Mouse (Mus musculus) MEL (cell line): ENCODE measurements at regions not wholly inside any gene's neighbourhood (a gene's known extent, or its start where the extent isn't known, plus 50 kb on each side); places are given as distances from the start of the nearest gene placed in this dataset.

Source experiments
- DNase-seq: peaks from one replicate; pipeline ENCODE4 v3.0.0; 2011; ENCODE audit warnings: low read depth, low spot score
- H3K27ac ChIP-seq: 2 replicates; pipeline ENCODE4 v1.5.1; 2012; ENCODE audit warnings: low read depth, mild to moderate bottlenecking, control low read depth, low read length, moderate library complexity; ENCODE audit not compliant: control insufficient read depth
- H3K27me3 ChIP-seq, 2 experiments: fragments of 150-350 bp in 1 of 2; sonication (generic) in 1 of 2; 2 replicates each; pipeline ENCODE4 v1.6.1; 2012; ENCODE audit warnings: low read length in 2 of 2, mild to moderate bottlenecking in 2 of 2, improper control_type of control experiment in 1 of 2, moderate library complexity in 1 of 2; ENCODE audit not compliant: insufficient read depth in 2 of 2, control insufficient read depth in 1 of 2
- H3K36me3 ChIP-seq, 2 experiments: 2 replicates each; pipeline ENCODE4 v1.6.1; 2012 to 2014; ENCODE audit warnings: low read length in 2 of 2, improper control_type of control experiment in 1 of 2, inconsistent platforms in 1 of 2, mild to moderate bottlenecking in 1 of 2; ENCODE audit not compliant: insufficient read depth in 2 of 2, control insufficient read depth in 1 of 2
- H3K4me1 ChIP-seq, 2 experiments: fragments of 150-350 bp in 1 of 2; sonication (generic) in 1 of 2; 2 replicates each; pipeline ENCODE4 v1.6.1; 2012; ENCODE audit warnings: low read length in 2 of 2, improper control_type of control experiment in 1 of 2, mild to moderate bottlenecking in 1 of 2; ENCODE audit not compliant: insufficient read depth in 2 of 2, control insufficient read depth in 1 of 2
- H3K4me3 ChIP-seq, 2 experiments: fragments of 150-350 bp in 1 of 2; sonication (generic) in 1 of 2; 2 replicates each; pipeline ENCODE4 v1.5.1; 2012; ENCODE audit warnings: low read depth in 2 of 2, low read length in 2 of 2, mild to moderate bottlenecking in 2 of 2, moderate library complexity in 2 of 2, control low read depth in 1 of 2, improper control_type of control experiment in 1 of 2; ENCODE audit not compliant: control insufficient read depth in 1 of 2, insufficient read depth in 1 of 2
- H3K79me2 ChIP-seq: 2 replicates; pipeline ENCODE4 v1.6.1; 2012; ENCODE audit warnings: mild to moderate bottlenecking, low read length, moderate library complexity; ENCODE audit not compliant: control insufficient read depth, poor library complexity, insufficient read depth
- H3K9ac ChIP-seq: 2 replicates; pipeline ENCODE4 v1.6.1; 2012; ENCODE audit warnings: low read depth, mild to moderate bottlenecking, control low read depth, low read length, moderate library complexity; ENCODE audit not compliant: control insufficient read depth, poor library complexity, severe bottlenecking
- H3K9me3 ChIP-seq: fragments of 150-350 bp; sonication (generic); replicated peaks from 2 replicates; pipeline ENCODE4 v1.6.1; 2012; ENCODE audit warnings: mild to moderate bottlenecking, low read length, improper control_type of control experiment, moderate library complexity; ENCODE audit not compliant: insufficient read depth
- BHLHE40 ChIP-seq: IDR thresholded peaks from 2 replicates; pipeline ENCODE4 v1.6.1; 2012; ENCODE audit warnings: low read depth, mild to moderate bottlenecking, inconsistent platforms, low read length, improper control_type of control experiment, borderline replicate concordance
- CTCF ChIP-seq, 3 experiments: IDR thresholded peaks in 2 of 3; conservative IDR thresholded peaks in 1 of 3; 2 replicates each; pipeline ENCODE4 v1.5.1; 2011 to 2012; ENCODE audit warnings: low read length in 3 of 3, low read depth in 2 of 3, mild to moderate bottlenecking in 2 of 3, improper control_type of control experiment in 1 of 3, inconsistent platforms in 1 of 3, mixed read lengths in 1 of 3, moderate library complexity in 1 of 3; ENCODE audit not compliant: control insufficient read depth in 1 of 3, insufficient read depth in 1 of 3, poor library complexity in 1 of 3, severe bottlenecking in 1 of 3
- E2F4 ChIP-seq: IDR thresholded peaks from 2 replicates; pipeline ENCODE4 v1.6.1; 2011; ENCODE audit warnings: low read depth, low read length, improper control_type of control experiment, borderline replicate concordance
- EP300 ChIP-seq, 2 experiments: IDR thresholded peaks; 2 replicates each; pipeline ENCODE4 v1.6.1; 2011; ENCODE audit warnings: improper control_type of control experiment in 2 of 2, low read length in 2 of 2, low read depth in 1 of 2, mild to moderate bottlenecking in 1 of 2
- ETS1 ChIP-seq: IDR thresholded peaks from 2 replicates; pipeline ENCODE4 v1.6.1; 2012; ENCODE audit warnings: low read depth, mild to moderate bottlenecking, inconsistent platforms, low read length, improper control_type of control experiment, moderate library complexity
- GATA1 ChIP-seq: IDR thresholded peaks from 2 replicates; pipeline ENCODE4 v1.6.1; 2011; ENCODE audit warnings: low read depth, low read length, improper control_type of control experiment
- HCFC1 ChIP-seq: IDR thresholded peaks from 2 replicates; pipeline ENCODE4 v1.6.1; 2012; ENCODE audit warnings: low read depth, mild to moderate bottlenecking, inconsistent platforms, low read length, improper control_type of control experiment, moderate library complexity
- JUND ChIP-seq: IDR thresholded peaks from 2 replicates; pipeline ENCODE4 v1.6.1; 2011; ENCODE audit warnings: low read depth, mild to moderate bottlenecking, improper control_type of control experiment, low read length
- KAT2A ChIP-seq: conservative IDR thresholded peaks from 2 replicates; pipeline ENCODE4 v1.6.1; 2012; ENCODE audit warnings: low read depth, low read length, improper control_type of control experiment, inconsistent platforms
- MAFK ChIP-seq: IDR thresholded peaks from 2 replicates; pipeline ENCODE4 v1.6.1; 2011; ENCODE audit warnings: low read depth, mild to moderate bottlenecking, low read length, improper control_type of control experiment, borderline replicate concordance
- MAZ ChIP-seq: IDR thresholded peaks from 2 replicates; pipeline ENCODE4 v1.6.1; 2012; ENCODE audit warnings: low read depth, mild to moderate bottlenecking, inconsistent platforms, low read length, improper control_type of control experiment
- MEF2A ChIP-seq: IDR thresholded peaks from 2 replicates; pipeline ENCODE4 v1.6.1; 2014; ENCODE audit warnings: low read depth, mild to moderate bottlenecking, inconsistent platforms, low read length, improper control_type of control experiment; ENCODE audit not compliant: poor library complexity, insufficient replicate concordance, severe bottlenecking; ENCODE audit errors: extremely low read depth
- MXI1 ChIP-seq: IDR thresholded peaks from 2 replicates; pipeline ENCODE4 v1.6.1; 2011; ENCODE audit warnings: mild to moderate bottlenecking, low read depth, low read length, improper control_type of control experiment
- MYB ChIP-seq: IDR thresholded peaks from 2 replicates; pipeline ENCODE4 v1.6.1; 2011; ENCODE audit warnings: mild to moderate bottlenecking, low read depth, low read length, improper control_type of control experiment
- MYC ChIP-seq: IDR thresholded peaks from 2 replicates; pipeline ENCODE4 v1.6.1; 2011; ENCODE audit warnings: low read depth, mild to moderate bottlenecking, low read length, improper control_type of control experiment, moderate library complexity
- NELFE ChIP-seq: IDR thresholded peaks from 2 replicates; pipeline ENCODE4 v1.6.1; 2011; ENCODE audit warnings: low read depth, low read length, improper control_type of control experiment
- NRF1 ChIP-seq: IDR thresholded peaks from 2 replicates; pipeline ENCODE4 v1.6.1; 2014; ENCODE audit warnings: low read depth, mild to moderate bottlenecking, inconsistent platforms, low read length, improper control_type of control experiment, moderate library complexity; ENCODE audit not compliant: poor library complexity, insufficient read depth, severe bottlenecking
- POLR2A ChIP-seq, 2 experiments: IDR thresholded peaks; 2 replicates each; pipeline ENCODE4 v1.6.1; 2011 to 2012; ENCODE audit warnings: low read length in 2 of 2, mild to moderate bottlenecking in 2 of 2, control low read depth in 1 of 2, improper control_type of control experiment in 1 of 2, low read depth in 1 of 2, moderate library complexity in 1 of 2; ENCODE audit not compliant: control insufficient read depth in 1 of 2, insufficient read depth in 1 of 2, poor library complexity in 1 of 2
- POLR2AphosphoS2 ChIP-seq: IDR thresholded peaks from 2 replicates; pipeline ENCODE4 v1.6.1; 2011; ENCODE audit warnings: low read length, improper control_type of control experiment
- RAD21 ChIP-seq: IDR thresholded peaks from 2 replicates; pipeline ENCODE4 v1.6.1; 2011; ENCODE audit warnings: mild to moderate bottlenecking, low read depth, low read length, improper control_type of control experiment
- SIN3A ChIP-seq: IDR thresholded peaks from 2 replicates; pipeline ENCODE4 v1.6.1; 2012; ENCODE audit warnings: low read length, improper control_type of control experiment, inconsistent platforms
- SMC3 ChIP-seq: IDR thresholded peaks from 2 replicates; pipeline ENCODE4 v1.6.1; 2011; ENCODE audit warnings: low read depth, low read length, improper control_type of control experiment
- TAL1 ChIP-seq: IDR thresholded peaks from 2 replicates; pipeline ENCODE4 v1.6.1; 2012; ENCODE audit warnings: mild to moderate bottlenecking, inconsistent platforms, low read length, moderate library complexity, mixed read lengths
- TBP ChIP-seq: IDR thresholded peaks from 2 replicates; pipeline ENCODE4 v1.8.0; 2011; ENCODE audit warnings: low read depth, low read length, improper control_type of control experiment
- TCF12 ChIP-seq: IDR thresholded peaks from 2 replicates; pipeline ENCODE4 v1.6.1; 2014; ENCODE audit warnings: low read depth, mild to moderate bottlenecking, inconsistent platforms, low read length, improper control_type of control experiment, moderate library complexity
- UBTF ChIP-seq: IDR thresholded peaks from 2 replicates; pipeline ENCODE4 v1.6.1; 2012; ENCODE audit warnings: low read depth, mild to moderate bottlenecking, inconsistent platforms, low read length, improper control_type of control experiment, moderate library complexity, borderline replicate concordance; ENCODE audit not compliant: insufficient read depth
- ZC3H11A ChIP-seq: IDR thresholded peaks from 2 replicates; pipeline ENCODE4 v1.6.1; 2012; ENCODE audit warnings: low read depth, mild to moderate bottlenecking, inconsistent platforms, low read length, improper control_type of control experiment
- ZKSCAN1 ChIP-seq: IDR thresholded peaks from 2 replicates; pipeline ENCODE4 v1.6.1; 2012; ENCODE audit warnings: low read depth, mild to moderate bottlenecking, inconsistent platforms, low read length, improper control_type of control experiment, moderate library complexity
- ZMIZ1 ChIP-seq: IDR thresholded peaks from 2 replicates; pipeline ENCODE4 v1.6.1; 2012; ENCODE audit warnings: low read depth, mild to moderate bottlenecking, inconsistent platforms, low read length, improper control_type of control experiment, moderate library complexity
- ZNF384 ChIP-seq: IDR thresholded peaks from 2 replicates; pipeline ENCODE4 v1.6.1; 2012; ENCODE audit warnings: low read depth, mild to moderate bottlenecking, inconsistent platforms, low read length, improper control_type of control experiment

DNA sequence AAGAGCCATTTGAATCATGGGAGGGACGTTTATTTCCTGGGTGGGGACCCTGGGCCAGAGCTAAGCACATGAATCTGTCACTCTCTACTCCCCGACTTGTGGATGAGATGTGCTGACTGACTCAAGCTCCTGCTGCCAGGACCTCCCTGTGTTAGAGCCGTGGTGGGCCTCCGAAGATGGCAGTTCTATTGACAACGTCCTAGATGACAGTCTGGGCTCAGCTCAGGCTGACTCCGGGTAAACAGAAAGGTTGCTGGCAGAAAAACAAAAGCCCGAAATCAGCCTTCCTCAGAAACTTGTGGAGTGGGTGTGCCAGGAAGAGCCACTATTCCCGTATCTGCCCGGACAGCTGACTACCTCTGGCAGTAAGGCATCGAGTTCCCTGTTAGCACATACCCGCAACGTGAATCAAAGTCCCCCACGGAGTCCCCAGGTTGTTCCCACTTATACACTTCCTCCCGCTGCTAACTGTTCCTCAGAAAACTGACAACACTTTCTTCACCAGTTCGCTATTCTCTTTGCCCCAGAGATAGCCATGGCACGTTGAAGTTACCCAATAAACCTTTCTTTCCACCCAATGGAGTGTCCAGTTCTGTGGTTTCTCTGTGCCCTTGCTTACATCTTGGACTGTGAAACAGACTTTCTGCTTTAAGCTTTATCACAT is 76.6 kb upstream of the Haao start:
- no peak for TF ChIP-seq HCFC1
- TF ChIP-seq RAD21, result no peak
- TF ChIP-seq MYC, result no peak
- TF ChIP-seq NELFE, result no peak
- no peak for TF ChIP-seq UBTF
- TF ChIP-seq MAZ, result no peak
- TF ChIP-seq KAT2A, result no peak
- TF ChIP-seq ZNF384, result no peak
- no peak for TF ChIP-seq SIN3A
- TF ChIP-seq BHLHE40, result no peak
- no peak for TF ChIP-seq MAFK
- no peak for TF ChIP-seq ZC3H11A
- no peak for TF ChIP-seq GATA1
- no peak for TF ChIP-seq POLR2AphosphoS2
- TF ChIP-seq NRF1, result no peak
- TF ChIP-seq E2F4, result no peak
- no peak for TF ChIP-seq SMC3
- no peak for TF ChIP-seq MEF2A
- no peak for TF ChIP-seq TAL1
- no peaks in the 10 kb centered on the region for H3K9me3 ChIP-seq
- no peaks in the 10 kb centered on the region for H3K36me3 ChIP-seq
- H3K27ac ChIP-seq, result no peak overlapping the region
- no peaks in the 10 kb centered on the region for H3K79me2 ChIP-seq
- peaks cover 0 to 2% of the 10 kb centered on the region in 2 experiments; a peak in 3 of 4 replicates for H3K27me3 ChIP-seq
- no peak overlapping the region for H3K9ac ChIP-seq
- no peak overlapping the region for H3K4me3 ChIP-seq
- no peak for DNase-seq
- no peaks in the 10 kb centered on the region for H3K4me1 ChIP-seq

GRCm38 (mm10) chr17:83920894-83921293 is 73.1 kb upstream of the Haao start:
- H3K4me1 ChIP-seq, result no peaks in the 10 kb centered on the region

More at GRCm38 (mm10) chr17:83920894-83921293, 73.1 kb upstream of the Haao start:
- H3K9me3 ChIP-seq, result no peaks in the 10 kb centered on the region
- TF ChIP-seq TAL1 (no peak), MYB (no peak), TBP (no peak), EP300 (IDR thresholded peaks at IDR 0.05; ENCODE audit: low read depth in 1 of 2, low read length in 2 of 2) (no peak), ZMIZ1 (no peak), UBTF (no peak), GATA1 (no peak), TCF12 (no peak), JUND (no peak), MXI1 (no peak), ETS1 (no peak), CTCF (IDR thresholded peaks at IDR 0.05 in 2 of 3, conservative IDR thresholded peaks at IDR 0.05 in 1 of 3; ENCODE audit: control insufficient read depth in 1 of 3, insufficient read depth in 1 of 3, low read depth in 2 of 3, low read length in 3 of 3, poor library complexity in 1 of 3, severe bottlenecking in 1 of 3) (no peak), POLR2A (IDR thresholded peaks at IDR 0.05; ENCODE audit: control insufficient read depth in 1 of 2, insufficient read depth in 1 of 2, low read depth in 1 of 2, low read length in 2 of 2, poor library complexity in 1 of 2) (no peak), SMC3 (no peak), NRF1 (no peak), MAZ (no peak), ZNF384 (no peak), ZKSCAN1 (no peak), NELFE (no peak)
- H3K4me3 ChIP-seq, result no peak overlapping the region
- DNase-seq, result no peak
- no peak overlapping the region for H3K27ac ChIP-seq
- H3K79me2 ChIP-seq, result no peaks in the 10 kb centered on the region
- H3K9ac ChIP-seq, result no peak overlapping the region
- peaks cover 0 to 2% of the 10 kb centered on the region in 2 experiments; a peak in 3 of 4 replicates for H3K27me3 ChIP-seq
- H3K36me3 ChIP-seq, result no peaks in the 10 kb centered on the region
